Mouse (Mus musculus) C2C12 (cell line): ENCODE data around the gene Gbp5.
"Not testable (repeated sequence)": the region's sequence is repeated elsewhere in the genome, so short reads cannot be mapped to it uniquely, and the experiment has no call there.

Source experiments
- CEBPB ChIP-seq: IDR thresholded peaks from one replicate; pipeline ENCODE4 v1.6.1; 2011; ENCODE audit warnings: low read depth, mild to moderate bottlenecking, control low read depth, moderate library complexity
- CTCF ChIP-seq: IDR thresholded peaks from one replicate; pipeline ENCODE4 v1.5.1; 2011; ENCODE audit not compliant: control insufficient read depth, insufficient read depth, insufficient read length
- MYOD1 ChIP-seq: IDR thresholded peaks from one replicate; pipeline ENCODE4 v1.6.1; 2011; ENCODE audit warnings: low read depth; ENCODE audit not compliant: control insufficient read depth, insufficient read length

DNA sequence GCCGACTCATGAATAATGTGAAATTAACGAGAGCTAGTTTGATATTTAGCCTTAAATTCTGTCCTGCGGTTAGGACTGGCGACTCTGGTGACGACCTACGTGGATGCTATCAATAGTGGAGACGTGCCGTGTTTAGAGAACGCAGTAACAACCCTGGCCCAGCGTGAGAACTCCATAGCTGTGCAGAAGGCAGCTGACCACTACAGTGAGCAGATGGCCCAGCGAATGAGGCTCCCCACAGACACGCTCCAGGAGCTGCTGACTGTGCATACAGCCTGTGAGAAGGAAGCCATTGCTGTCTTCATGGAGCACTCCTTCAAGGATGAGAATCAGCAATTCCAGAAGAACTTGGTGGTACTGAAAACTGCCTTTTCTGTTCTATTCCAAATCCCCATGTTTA, 49.0 kb downstream of the Gbp5 start:
- not testable (repeated sequence) for TF ChIP-seq CTCF, MYOD1, CEBPB
